Mouse (Mus musculus) CD8-positive naive resting alpha-beta T cell, adult 2 months (primary cell): ENCODE data around the gene Lrrc56.
A peak's percentile ranks its signal among the peaks of the same experiment; 100 is the strongest.
"Not testable (repeated sequence)": the region's sequence is repeated elsewhere in the genome, so short reads cannot be mapped to it uniquely, and the experiment has no call there.

Experiments used
- DNase-seq, 2 experiments: peaks; one replicate each; pipeline ENCODE4 v3.0.0; 2022; ENCODE audit warnings: low read depth in 2 of 2, low spot score in 2 of 2

Gene Lrrc56

GRCm38 (mm10) chr7:141216894-141217293 is 22.9 kb downstream of the Lrrc56 start:
- DNase-seq = no peak

- no peak for DNase-seq
Observed at GRCm38 (mm10) chr7:141217343-141218013, 23.5 kb downstream of the Lrrc56 start.

GRCm38 (mm10) chr7:141218141-141218540 is 24.2 kb downstream of the Lrrc56 start:
- no peak for DNase-seq

GRCm38 (mm10) chr7:141218557-141219133 is 24.7 kb downstream of the Lrrc56 start:
- no peak for DNase-seq

GRCm38 (mm10) chr7:141219558-141220099 is 25.7 kb downstream of the Lrrc56 start:
- DNase-seq = no peak

GRCm38 (mm10) chr7:141220377-141220776 is 26.4 kb downstream of the Lrrc56 start:
- no peak for DNase-seq

GRCm38 (mm10) chr7:141221249-141222125 is 27.5 kb downstream of the Lrrc56 start:
- DNase-seq = peak; percentile 65 to 73

- no peak for DNase-seq
Observed at GRCm38 (mm10) chr7:141222126-141222467, 28.1 kb downstream of the Lrrc56 start.

GRCm38 (mm10) chr7:141222696-141223215 is 28.8 kb downstream of the Lrrc56 start:
- DNase-seq = no peak

GRCm38 (mm10) chr7:141226535-141226934 is 32.6 kb downstream of the Lrrc56 start:
- no peak for DNase-seq

- no peak for DNase-seq
Observed at GRCm38 (mm10) chr7:141227796-141228195, 33.8 kb downstream of the Lrrc56 start.

GRCm38 (mm10) chr7:141228279-141229067 is 34.5 kb downstream of the Lrrc56 start, which contains the start of gene Phrf1:
Gene Phrf1, plus strand, starts transcription at chr7:141228784.
- DNase-seq = peak; percentile 90 to 93

GRCm38 (mm10) chr7:141229702-141230101 is 35.7 kb downstream of the Lrrc56 start:
- DNase-seq = no peak

GRCm38 (mm10) chr7:141230570-141230969 is 36.6 kb downstream of the Lrrc56 start:
- no peak for DNase-seq

GRCm38 (mm10) chr7:141231111-141231510 is 37.2 kb downstream of the Lrrc56 start:
- DNase-seq = no peak

- DNase-seq = no peak
Observed at GRCm38 (mm10) chr7:141231551-141231950, 37.6 kb downstream of the Lrrc56 start.

GRCm38 (mm10) chr7:141250486-141250885 is 56.5 kb downstream of the Lrrc56 start:
- not testable (repeated sequence) for DNase-seq

GRCm38 (mm10) chr7:141256159-141256558 is 62.2 kb downstream of the Lrrc56 start:
- no peak for DNase-seq
